Mouse (Mus musculus) kidney, embryonic 16.5 days (tissue): ENCODE measurements at regions not wholly inside any gene's neighbourhood (a gene's known extent, or its start where the extent isn't known, plus 50 kb on each side); places are given as distances from the start of the nearest gene placed in this dataset.
A peak's percentile ranks its signal among the peaks of the same experiment; 100 is the strongest.

Experiments
- ATAC-seq: fragments of 200-750 bp; cut with Nextera tagmentation; 2 replicates; pipeline ENCODE4 v1.8.0; 2017; ENCODE audit warnings: moderate TSS enrichment; ENCODE audit not compliant: low FRiP score, low TSS enrichment
- H3K27ac ChIP-seq: fragments of 300-500 bp; sonication (generic); 2 replicates; pipeline ENCODE4 v1.5.1; 2014; ENCODE audit warnings: low read length
- H3K27me3 ChIP-seq: fragments of 300-500 bp; sonication (generic); 2 replicates; pipeline ENCODE4 v1.6.1; 2014; ENCODE audit warnings: low read length, control low read depth, mixed read lengths; ENCODE audit not compliant: insufficient read depth
- H3K36me3 ChIP-seq: fragments of 300-500 bp; sonication (generic); 2 replicates; pipeline ENCODE4 v1.6.1; 2014; ENCODE audit warnings: low read length, control low read depth, mixed read lengths; ENCODE audit not compliant: insufficient read depth
- H3K4me1 ChIP-seq: fragments of 300-500 bp; sonication (generic); 2 replicates; pipeline ENCODE4 v1.6.1; 2014; ENCODE audit warnings: low read length, control low read depth, mixed read lengths; ENCODE audit not compliant: insufficient read depth
- H3K4me2 ChIP-seq: fragments of 300-500 bp; sonication (generic); replicated peaks from 2 replicates; pipeline ENCODE4 v1.6.1; 2014; ENCODE audit warnings: low read depth, low read length
- H3K4me3 ChIP-seq: fragments of 300-500 bp; sonication (generic); 2 replicates; pipeline ENCODE4 v1.5.1; 2014; ENCODE audit warnings: mild to moderate bottlenecking, low read length
- H3K9ac ChIP-seq: fragments of 300-500 bp; sonication (generic); replicated peaks from 2 replicates; pipeline ENCODE4 v1.6.1; 2014; ENCODE audit warnings: low read length
- H3K9me3 ChIP-seq: fragments of 300-500 bp; sonication (generic); 2 replicates; pipeline ENCODE4 v1.6.1; 2016; ENCODE audit warnings: low read length, control low read depth
- WGBS: fragments of 180-500 bp; shearing (Covaris S2); extraction: QIAGEN DNeasy Blood & Tissue Kit; methylation state at CpG from one replicate; pipeline ENCODE4 v1.1.7; 2014; 5-methylcytosine and 5-hydroxymethylcytosine counted together

- no peaks in the 10 kb centered on the region for H3K9me3 ChIP-seq
- H3K9ac ChIP-seq: no peak overlapping the region
- WGBS: 73% methylated on average over 5 of the region's 5 CpGs
- no peak overlapping the region for H3K4me2 ChIP-seq
- peaks cover 19% of the 10 kb centered on the region for H3K4me1 ChIP-seq
- peaks cover 18% of the 10 kb centered on the region; the same call in 1 of the 2 replicates for H3K27me3 ChIP-seq
- no peak overlapping the region for H3K4me3 ChIP-seq
- H3K27ac ChIP-seq: no peak overlapping the region
- ATAC-seq: no peak
- H3K36me3 ChIP-seq: no peaks in the 10 kb centered on the region
These were observed 267.8 kb downstream of the Bcor start for GRCm38 (mm10) chrX:11892396-11892795.

GRCm38 (mm10) chrX:11893606-11894279, 266.4 kb downstream of the Bcor start:
- Histone ChIP-seq H3K36me3 (no peaks in the 10 kb centered on the region), H3K9ac (no peak overlapping the region), H3K27ac (no peak overlapping the region), H3K4me2 (no peak overlapping the region), H3K27me3 (peaks cover 15% of the 10 kb centered on the region; the same call in 1 of the 2 replicates), H3K9me3 (no peaks in the 10 kb centered on the region), H3K4me1 (peaks cover 19% of the 10 kb centered on the region), H3K4me3 (no peak overlapping the region)
- WGBS: 29% methylated on average over 10 of the region's 10 CpGs
- 0 out of 2 replicates have a peak, but pooled peaks have one; percentile 17 for ATAC-seq

- no peak overlapping the region for H3K4me3 ChIP-seq
- H3K4me2 ChIP-seq: no peak overlapping the region
- no peaks in the 10 kb centered on the region for H3K36me3 ChIP-seq
- H3K27me3 ChIP-seq: peaks cover 14% of the 10 kb centered on the region; the same call in 1 of the 2 replicates
- ATAC-seq: no peak
- H3K9me3 ChIP-seq: no peaks in the 10 kb centered on the region
- WGBS: 42% methylated on average over 5 of the region's 6 CpGs
- H3K9ac ChIP-seq: no peak overlapping the region
- H3K4me1 ChIP-seq: peaks cover 19% of the 10 kb centered on the region
- no peak overlapping the region for H3K27ac ChIP-seq
These were observed 265.9 kb downstream of the Bcor start for GRCm38 (mm10) chrX:11894280-11894662.

- Histone ChIP-seq H3K9me3 (no peaks in the 10 kb centered on the region), H3K4me1 (peaks cover 19% of the 10 kb centered on the region), H3K27ac (no peak overlapping the region), H3K36me3 (no peaks in the 10 kb centered on the region), H3K9ac (no peak overlapping the region), H3K4me2 (no peak overlapping the region), H3K4me3 (no peak overlapping the region), H3K27me3 (peaks cover 14% of the 10 kb centered on the region; the same call in 1 of the 2 replicates)
- 53% methylated on average over 5 of the region's 5 CpGs for WGBS
- ATAC-seq: no peak; the same call in 1 of the 2 replicates
These were observed 264.8 kb downstream of the Bcor start for GRCm38 (mm10) chrX:11895396-11895795.

- Histone ChIP-seq H3K4me1 (peaks cover 19% of the 10 kb centered on the region), H3K9me3 (no peaks in the 10 kb centered on the region), H3K27me3 (peaks cover 5% of the 10 kb centered on the region), H3K4me3 (no peak overlapping the region), H3K9ac (no peak overlapping the region), H3K36me3 (no peaks in the 10 kb centered on the region), H3K27ac (no peak overlapping the region), H3K4me2 (no peak overlapping the region)
- no peak for ATAC-seq
- 92% methylated on average over 8 of the region's 8 CpGs for WGBS
These were observed 261.9 kb downstream of the Bcor start for GRCm38 (mm10) chrX:11898280-11898679.

- Histone ChIP-seq H3K9me3 (no peaks in the 10 kb centered on the region), H3K36me3 (no peaks in the 10 kb centered on the region), H3K4me2 (no peak overlapping the region), H3K9ac (no peak overlapping the region), H3K4me1 (peaks cover 15% of the 10 kb centered on the region), H3K4me3 (no peak overlapping the region), H3K27ac (no peak overlapping the region), H3K27me3 (peaks cover 5% of the 10 kb centered on the region)
- 94% methylated on average over 6 of the region's 6 CpGs for WGBS
- no peak for ATAC-seq
These were observed 261.1 kb downstream of the Bcor start for GRCm38 (mm10) chrX:11899051-11899450.

- H3K27ac ChIP-seq: no peak overlapping the region
- H3K9ac ChIP-seq: no peak overlapping the region
- no peak for ATAC-seq
- H3K9me3 ChIP-seq: no peaks in the 10 kb centered on the region
- 43% methylated on average over 3 of the region's 3 CpGs for WGBS
- no peak overlapping the region for H3K4me3 ChIP-seq
- H3K4me2 ChIP-seq: no peak overlapping the region
- no peaks in the 10 kb centered on the region for H3K36me3 ChIP-seq
- peaks cover 5% of the 10 kb centered on the region for H3K27me3 ChIP-seq
- peaks cover 8% of the 10 kb centered on the region for H3K4me1 ChIP-seq
These were observed 260.2 kb downstream of the Bcor start for GRCm38 (mm10) chrX:11899914-11900313.

GRCm38 (mm10) chrX:11901791-11902190, 258.4 kb downstream of the Bcor start:
- no peaks in the 10 kb centered on the region for H3K36me3 ChIP-seq
- H3K4me1 ChIP-seq: no peaks in the 10 kb centered on the region
- no peak overlapping the region for H3K4me2 ChIP-seq
- H3K27me3 ChIP-seq: peaks cover 11% of the 10 kb centered on the region
- no peak for ATAC-seq
- H3K9ac ChIP-seq: no peak overlapping the region
- WGBS: 66% methylated on average over 5 of the region's 5 CpGs
- H3K27ac ChIP-seq: no peak overlapping the region
- H3K9me3 ChIP-seq: no peaks in the 10 kb centered on the region
- H3K4me3 ChIP-seq: no peak overlapping the region

- no peak for ATAC-seq
- H3K36me3 ChIP-seq: no peaks in the 10 kb centered on the region
- 85% methylated on average over 4 of the region's 4 CpGs for WGBS
- no peaks in the 10 kb centered on the region for H3K4me1 ChIP-seq
- no peak overlapping the region for H3K9ac ChIP-seq
- H3K9me3 ChIP-seq: no peaks in the 10 kb centered on the region
- no peak overlapping the region for H3K27ac ChIP-seq
- no peak overlapping the region for H3K4me2 ChIP-seq
- H3K27me3 ChIP-seq: peaks cover 13% of the 10 kb centered on the region
- no peak overlapping the region for H3K4me3 ChIP-seq
These were observed 256.9 kb downstream of the Bcor start for GRCm38 (mm10) chrX:11903116-11903700.

- H3K27me3 ChIP-seq: peaks cover 13% of the 10 kb centered on the region
- no peak overlapping the region for H3K4me2 ChIP-seq
- H3K36me3 ChIP-seq: no peaks in the 10 kb centered on the region
- H3K9ac ChIP-seq: no peak overlapping the region
- WGBS: 73% methylated on average over 5 of the region's 5 CpGs
- H3K4me1 ChIP-seq: no peaks in the 10 kb centered on the region
- ATAC-seq: no peak
- H3K9me3 ChIP-seq: no peaks in the 10 kb centered on the region
- H3K27ac ChIP-seq: no peak overlapping the region
- H3K4me3 ChIP-seq: no peak overlapping the region
These were observed 254.9 kb downstream of the Bcor start for GRCm38 (mm10) chrX:11905231-11905630.
